Mouse (Mus musculus) thymus, postnatal 4 days (tissue): ENCODE results near the gene Mindy4.
"Not testable (repeated sequence)": the region's sequence is repeated elsewhere in the genome, so short reads cannot be mapped to it uniquely, and the experiment has no call there.

Experiments
- DNase-seq: peaks from one replicate; pipeline ENCODE4 v3.0.0; 2021

Mindy4 gene

DNA sequence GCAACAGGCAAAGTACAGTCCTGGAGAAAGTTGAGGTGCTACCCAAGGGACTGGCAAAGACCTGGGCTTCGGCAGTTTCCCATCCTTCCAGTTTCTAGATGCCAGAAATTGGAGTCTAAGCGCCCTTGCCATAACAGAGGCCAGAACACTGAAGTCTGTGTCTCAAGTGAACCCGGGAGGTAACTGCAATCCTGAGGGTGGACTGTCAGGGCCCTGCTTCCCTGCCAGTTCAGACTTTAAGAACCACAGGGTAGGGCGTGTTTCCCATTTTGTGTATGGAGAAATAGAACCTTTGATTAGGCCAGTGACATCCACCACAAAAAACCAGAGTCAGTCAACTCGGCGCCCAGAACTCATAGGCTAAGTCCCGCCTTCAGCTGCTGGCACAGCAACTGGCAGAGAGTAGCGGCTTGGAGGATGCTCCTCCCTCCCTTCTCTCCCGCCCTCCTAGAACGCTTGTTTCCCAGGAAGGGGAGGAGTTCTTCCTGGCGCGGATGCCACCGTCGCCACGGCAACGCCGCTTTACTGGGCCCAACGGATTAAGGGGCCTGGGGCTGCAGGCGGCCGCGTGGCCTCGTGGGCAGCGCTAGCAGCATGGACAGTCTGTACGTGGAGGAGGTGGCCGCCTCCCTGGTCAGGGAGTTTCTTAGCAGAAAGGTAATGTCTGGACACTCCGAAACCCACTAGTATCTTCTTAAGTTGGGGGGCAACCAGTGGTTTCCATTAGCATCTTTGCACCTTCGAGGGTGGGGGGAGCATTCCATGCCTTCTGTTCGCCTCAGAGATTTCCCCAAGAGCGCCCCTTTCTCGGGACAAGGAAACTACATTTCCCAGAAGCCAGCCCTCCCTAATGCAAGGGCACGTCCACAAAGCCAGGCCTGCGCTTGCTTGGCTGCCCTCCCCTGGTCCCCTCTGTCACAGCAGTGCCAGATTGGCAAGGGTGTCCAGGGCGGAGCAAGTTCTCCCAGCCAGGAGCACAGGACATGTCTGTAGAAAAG lies at the start of gene Mindy4:
Gene Mindy4, plus strand, starts transcription at position 471 of the 998 bp plus-strand sequence.
- DNase-seq: peak; percentile 66

GRCm38 (mm10) chr6:55159256-55159655 lies 43.9 kb upstream of the Mindy4 start:
- no peak for DNase-seq

- no peak for DNase-seq
These were observed 41.8 kb upstream of the Mindy4 start for GRCm38 (mm10) chr6:55161311-55161761.

DNA sequence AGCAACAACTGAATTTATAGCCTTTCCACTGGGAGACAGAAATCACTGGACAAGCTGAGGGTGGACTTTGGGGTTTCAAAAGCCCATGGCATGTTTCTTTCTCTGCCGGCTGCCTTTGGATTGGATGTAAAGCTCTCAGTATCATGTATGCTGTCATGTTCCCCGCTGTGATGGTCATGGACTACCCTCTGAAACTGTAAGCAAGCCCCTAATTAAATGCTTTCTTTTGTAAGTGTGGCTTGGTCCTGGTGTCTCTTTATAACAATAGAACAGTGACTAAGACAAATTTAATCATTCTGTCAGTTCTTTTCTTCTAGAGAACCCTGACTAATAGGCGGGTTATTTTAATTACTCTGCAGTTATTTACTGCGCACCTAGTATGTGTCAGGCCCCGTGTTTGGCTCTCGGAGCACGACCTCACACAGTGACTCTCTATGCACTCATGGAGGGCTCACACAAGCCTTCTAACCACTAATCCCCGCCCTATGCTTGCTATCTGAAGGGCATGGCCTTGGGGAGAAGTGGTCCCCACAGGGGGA lies 40.1 kb upstream of the Mindy4 start:
- DNase-seq: no peak

GRCm38 (mm10) chr6:55166777-55167463 lies 36.3 kb upstream of the Mindy4 start:
- DNase-seq: peak; percentile 79

GRCm38 (mm10) chr6:55169818-55170217 lies 33.4 kb upstream of the Mindy4 start:
- DNase-seq: no peak

DNA sequence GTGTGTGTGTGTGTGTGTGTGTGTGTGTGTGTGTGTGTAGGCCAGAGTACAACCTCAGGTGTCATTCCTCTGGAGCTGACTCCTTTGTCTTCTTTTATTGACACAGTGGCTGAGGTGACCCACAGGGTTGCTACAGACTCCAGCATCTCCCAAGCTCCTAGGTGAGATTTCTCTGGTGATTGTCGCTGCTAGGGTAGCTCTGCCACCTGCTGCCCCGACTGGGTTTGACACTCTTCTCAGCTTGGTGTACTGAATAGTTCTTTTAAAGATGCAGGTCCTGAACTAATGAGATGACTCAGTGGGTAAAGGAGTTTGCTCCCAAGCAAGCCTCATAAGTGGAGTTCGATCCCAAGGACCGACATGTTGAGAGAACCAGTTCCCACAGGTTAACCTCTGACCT lies 31.5 kb upstream of the Mindy4 start:
- DNase-seq: no peak

DNA sequence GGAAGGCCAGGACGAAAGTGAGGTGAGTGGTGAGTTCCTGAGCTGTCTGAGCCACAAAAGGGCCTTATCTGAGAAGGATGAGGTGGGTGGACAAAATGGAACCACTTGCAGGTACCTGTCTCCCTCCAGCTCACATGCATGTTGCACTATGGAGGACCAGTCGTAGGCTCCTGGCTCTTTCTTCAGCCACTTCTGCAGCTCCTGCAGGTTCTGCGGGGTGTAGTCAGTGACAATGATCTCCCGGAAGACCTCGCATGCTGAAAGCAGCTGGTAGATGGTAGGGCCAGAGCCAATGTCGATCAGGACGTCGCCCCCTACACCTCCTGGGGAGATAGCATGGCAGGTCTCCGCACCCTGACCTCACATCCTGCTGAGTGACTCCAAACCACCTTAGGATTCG lies 30.0 kb upstream of the Mindy4 start:
- no peak for DNase-seq

DNA sequence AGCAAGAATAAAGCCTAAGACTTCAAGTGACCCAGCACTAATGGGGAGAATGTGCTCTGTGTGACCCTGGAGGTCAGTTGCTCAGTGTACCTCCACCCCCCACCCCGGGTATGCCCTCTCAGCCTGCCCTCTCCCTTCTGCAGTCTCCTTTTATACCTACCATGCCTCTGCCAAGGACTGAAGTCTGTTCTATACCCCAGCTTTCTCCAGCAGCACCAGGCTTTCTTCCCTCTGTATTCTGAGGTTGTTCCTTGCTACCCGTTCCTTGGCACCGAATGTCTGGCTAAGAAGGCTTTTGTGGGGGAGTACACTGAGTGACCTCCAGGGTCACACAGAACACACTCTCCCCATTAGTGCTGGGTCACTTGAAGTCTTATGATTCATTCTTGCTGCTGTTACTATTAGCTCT lies 29.2 kb upstream of the Mindy4 start:
- DNase-seq: no peak

- DNase-seq: no peak
These were observed 28.4 kb upstream of the Mindy4 start, which contains the start of gene Inmt for GRCm38 (mm10) chr6:55174741-55175181. Gene Inmt (minus strand): TSS chr6:55175043.

- DNase-seq: no peak
These were observed 27.7 kb upstream of the Mindy4 start for GRCm38 (mm10) chr6:55175456-55175855.

GRCm38 (mm10) chr6:55175892-55176291 lies 27.3 kb upstream of the Mindy4 start:
- DNase-seq: no peak

DNA sequence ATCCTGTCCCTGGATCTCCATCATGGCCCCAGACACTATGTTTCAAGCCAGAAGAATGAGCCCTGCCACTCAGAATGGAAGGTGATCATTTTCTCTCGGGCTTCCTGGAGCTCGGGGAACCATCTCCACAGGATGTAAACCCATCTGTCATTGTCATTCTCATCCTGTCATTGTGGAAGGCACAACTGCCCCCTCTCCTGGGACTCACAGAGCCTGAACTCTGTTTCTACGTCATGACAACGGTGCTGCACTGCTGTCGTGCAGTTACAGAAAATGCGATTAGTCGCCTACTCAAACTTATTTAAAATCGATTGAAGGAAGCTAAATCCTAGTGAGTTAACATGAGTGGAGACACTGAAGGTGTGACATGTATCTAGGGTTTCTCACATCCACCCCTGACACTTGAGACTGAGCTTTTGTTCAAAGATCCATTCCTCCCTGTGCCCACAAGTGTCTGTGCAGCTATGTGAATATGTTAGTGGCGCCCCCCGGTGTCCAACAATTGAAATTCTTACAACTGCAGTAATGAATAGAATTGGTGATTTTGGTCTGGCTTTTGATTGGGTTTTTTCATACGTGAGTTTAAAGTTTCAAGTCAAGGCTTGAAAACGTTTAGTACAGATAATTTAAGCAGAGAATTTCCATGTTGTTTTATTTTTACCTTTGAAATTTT lies 26.0 kb upstream of the Mindy4 start:
- DNase-seq: peak; percentile 65

DNA sequence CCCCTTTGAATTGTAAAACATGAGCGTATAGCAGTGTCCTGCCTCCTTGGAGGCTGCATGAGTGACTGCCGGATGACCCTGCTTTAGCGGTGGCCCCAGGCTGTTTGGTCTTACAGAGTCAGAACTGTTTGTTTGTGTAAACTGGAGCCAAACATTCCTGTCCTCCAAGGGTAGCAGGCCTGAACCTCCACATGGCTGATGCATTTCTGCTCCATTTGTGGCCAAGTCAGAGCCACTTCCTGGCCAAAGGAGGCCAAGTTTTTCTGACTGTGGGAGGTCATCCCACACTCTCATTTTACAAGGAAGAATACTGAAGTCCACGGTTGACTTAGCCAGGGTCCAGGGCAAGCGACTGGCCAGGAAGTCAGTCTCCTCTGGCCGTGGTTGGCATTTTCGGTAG lies 23.6 kb upstream of the Mindy4 start:
- no peak for DNase-seq

DNA sequence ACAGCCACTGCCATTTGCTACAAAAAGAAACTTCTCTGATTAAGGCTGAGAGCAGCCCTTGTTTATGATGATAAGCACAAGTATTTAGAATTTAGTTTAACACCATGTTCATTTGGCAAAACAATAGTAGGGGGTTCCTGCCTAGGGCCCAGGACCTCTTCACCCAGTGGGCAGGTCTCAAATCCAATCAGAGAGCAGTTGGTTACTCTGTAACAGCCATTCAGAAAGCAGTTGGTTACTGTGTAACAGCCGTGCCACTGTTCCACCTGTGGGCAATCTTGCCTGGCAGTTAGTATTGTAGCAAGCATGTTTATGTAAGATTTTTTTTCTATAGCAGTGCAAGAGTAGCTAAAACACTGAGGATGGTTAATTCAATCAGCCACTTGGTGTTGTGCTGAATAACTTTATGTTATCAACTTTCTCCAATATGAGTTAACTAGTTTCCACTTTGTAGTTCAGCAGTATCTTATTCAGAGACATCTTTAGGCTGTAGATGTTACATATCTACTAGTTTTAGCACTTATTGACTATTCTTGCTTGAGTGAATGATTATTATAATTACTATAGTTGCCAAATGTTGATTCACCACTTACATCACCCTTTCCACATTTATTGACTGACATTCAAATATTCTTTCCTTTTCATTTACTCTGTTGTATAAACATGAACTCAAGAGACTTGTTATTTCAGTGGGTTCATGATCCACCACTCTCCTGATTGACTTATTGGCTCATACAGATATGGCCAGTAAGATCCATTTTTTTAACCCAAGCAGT lies 20.3 kb upstream of the Mindy4 start:
- DNase-seq: no peak

GRCm38 (mm10) chr6:55187827-55188226 lies 15.4 kb upstream of the Mindy4 start:
- not testable (repeated sequence) for DNase-seq

- no peak for DNase-seq
These were observed 13.8 kb upstream of the Mindy4 start for GRCm38 (mm10) chr6:55189406-55189805.

DNA sequence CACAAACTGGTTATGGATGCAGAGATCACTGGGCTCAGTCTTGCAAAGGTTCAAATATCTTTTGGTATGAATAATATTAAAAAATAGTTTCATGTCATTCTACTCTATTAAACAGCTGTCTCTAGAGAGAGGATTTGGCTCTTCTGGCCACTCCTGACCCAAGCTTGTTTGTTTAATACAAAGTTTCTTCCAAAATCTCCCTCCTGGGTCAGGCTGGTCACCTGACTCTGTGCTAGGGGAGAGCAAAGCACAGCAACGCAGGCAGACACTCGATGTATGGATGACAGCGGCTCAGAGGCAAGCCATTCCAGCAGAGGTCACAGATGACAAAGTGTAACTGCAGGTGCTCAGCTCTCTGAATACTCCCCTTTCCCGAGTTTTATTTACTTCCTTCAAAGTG lies 11.6 kb upstream of the Mindy4 start:
- DNase-seq: no peak

DNA sequence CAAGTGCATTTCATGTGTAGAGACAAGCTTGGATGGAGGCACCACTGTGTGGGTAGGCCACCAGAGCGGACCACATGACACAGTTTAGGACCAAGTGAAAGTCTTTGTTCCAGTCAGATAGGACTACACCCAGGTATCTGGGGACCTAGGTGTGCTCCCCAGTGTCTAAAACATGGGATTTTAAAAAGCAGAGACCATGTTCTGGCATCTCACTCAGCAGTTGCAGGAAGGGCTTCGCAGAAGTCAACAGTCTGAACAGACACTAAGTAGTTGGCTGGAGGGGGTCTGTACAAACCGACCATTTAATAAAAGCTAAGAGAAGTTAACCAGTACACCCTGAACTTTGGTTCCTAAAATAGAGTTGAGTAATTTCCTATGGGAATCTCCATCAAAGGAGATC lies 10.0 kb upstream of the Mindy4 start:
- no peak for DNase-seq

DNA sequence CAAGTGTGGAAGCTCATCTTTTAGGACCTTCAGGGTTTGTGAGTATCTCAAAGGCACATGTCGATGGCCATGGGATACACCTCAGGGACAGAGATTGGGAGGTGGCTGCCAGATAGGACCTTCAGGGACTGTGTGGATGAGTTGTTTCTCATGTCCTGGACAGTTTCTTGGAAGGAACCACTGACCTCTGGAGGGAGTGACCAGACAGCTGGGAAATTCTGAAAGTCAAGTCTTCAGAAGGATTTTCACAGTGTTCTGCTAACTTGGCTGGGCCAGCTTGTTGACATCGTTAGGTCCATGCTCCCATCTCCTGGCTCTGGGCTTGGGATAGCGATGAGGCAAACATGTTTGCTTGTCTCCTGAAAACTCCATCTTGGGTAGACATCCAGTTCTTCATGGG lies 4.1 kb upstream of the Mindy4 start:
- no peak for DNase-seq

GRCm38 (mm10) chr6:55203931-55204330 lies 748 bp downstream of the Mindy4 start:
- DNase-seq: no peak

DNA sequence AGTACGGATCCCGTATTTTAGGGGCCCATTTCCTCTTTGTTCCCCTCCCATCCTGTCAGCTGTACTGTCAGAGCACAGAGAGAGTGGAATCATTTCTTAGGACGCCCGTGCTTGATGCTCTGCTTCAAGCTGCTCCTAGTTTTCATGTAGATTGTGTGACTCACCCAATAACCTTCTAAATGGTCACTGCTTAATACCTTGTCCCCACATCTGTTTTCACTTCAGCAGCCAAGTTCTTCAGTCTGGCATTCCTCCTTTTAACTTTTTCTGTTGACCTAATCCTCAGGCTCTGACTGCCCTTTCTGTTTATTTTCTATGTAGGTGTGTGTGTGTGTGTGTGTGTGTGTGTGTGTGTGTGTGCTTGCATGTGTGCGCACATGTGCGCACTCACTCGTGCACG lies 4.6 kb downstream of the Mindy4 start:
- DNase-seq: no peak
